Mouse (Mus musculus) CH12.LX (cell line): Measurements from ENCODE around the gene Mrps36. TPM values are rescaled to one million over a fixed set of nuclear protein-coding genes. Genes with fewer than 3 reads are reported as not detected.
"Not testable (repeated sequence)": the region's sequence is repeated elsewhere in the genome, so short reads cannot be mapped to it uniquely, and the experiment has no call there.

Source experiments
- DNase-seq: peaks from one replicate; pipeline ENCODE4 v3.0.0-alpha.2; 2013; ENCODE audit errors: extremely low read depth
- H3K27ac ChIP-seq: 2 replicates; pipeline ENCODE4 v1.5.1; 2012; ENCODE audit warnings: low read depth, mild to moderate bottlenecking, control low read depth, moderate library complexity; ENCODE audit not compliant: insufficient read depth
- H3K27me3 ChIP-seq: replicated peaks from 2 replicates; pipeline ENCODE3; 2012; ENCODE audit warnings: inconsistent platforms
- H3K36me3 ChIP-seq, 2 experiments: replicated peaks in 1 of 2; 2 replicates each; pipeline versions ENCODE3 to v1.6.1; 2012; ENCODE audit warnings: inconsistent platforms in 1 of 2, low read length in 1 of 2, mild to moderate bottlenecking in 1 of 2, mixed read lengths in 1 of 2, moderate library complexity in 1 of 2; ENCODE audit not compliant: control insufficient read depth in 1 of 2, insufficient read depth in 1 of 2
- H3K4me1 ChIP-seq, 2 experiments: 2 replicates each; pipeline ENCODE4 v1.6.1; 2012; ENCODE audit warnings: inconsistent platforms in 1 of 2, moderate library complexity in 1 of 2; ENCODE audit not compliant: insufficient read depth in 2 of 2, control insufficient read depth in 1 of 2
- H3K4me2 ChIP-seq: 2 replicates; pipeline ENCODE4 v1.6.1; 2012; ENCODE audit warnings: low read depth, mild to moderate bottlenecking, control low read depth; ENCODE audit not compliant: poor library complexity, insufficient read depth, severe bottlenecking
- H3K4me3 ChIP-seq, 3 experiments: fragments of 150-350 bp in 1 of 3; sonication (generic) in 1 of 3; replicated peaks in 1 of 3; 2 replicates each; pipeline versions ENCODE3 to v1.5.1; 2011 to 2012; ENCODE audit warnings: low read depth in 2 of 3, low read length in 2 of 3, mild to moderate bottlenecking in 2 of 3, moderate library complexity in 2 of 3, control low read depth in 1 of 3, improper control_type of control experiment in 1 of 3, inconsistent platforms in 1 of 3, mixed read lengths in 1 of 3; ENCODE audit not compliant: poor library complexity in 1 of 3
- H3K79me2 ChIP-seq: replicated peaks from 2 replicates; pipeline ENCODE4 v1.6.1; 2012; ENCODE audit warnings: mild to moderate bottlenecking, moderate library complexity; ENCODE audit not compliant: control insufficient read depth, poor library complexity, insufficient read depth, severe bottlenecking; ENCODE audit errors: extremely low read depth
- H3K9ac ChIP-seq: 2 replicates; pipeline ENCODE4 v1.6.1; 2012; ENCODE audit warnings: low read depth, mild to moderate bottlenecking, control low read depth, moderate library complexity; ENCODE audit not compliant: insufficient read depth
- H3K9me3 ChIP-seq: replicated peaks from 2 replicates; pipeline ENCODE3; 2012; ENCODE audit warnings: low read length, inconsistent platforms, mixed read lengths
- BHLHE40 ChIP-seq: IDR thresholded peaks from 2 replicates; pipeline ENCODE4 v1.6.1; 2011; ENCODE audit warnings: mild to moderate bottlenecking, low read depth, low read length, improper control_type of control experiment
- CHD1 ChIP-seq: IDR thresholded peaks from 2 replicates; pipeline ENCODE4 v1.6.1; 2012; ENCODE audit warnings: low read depth, low read length, improper control_type of control experiment, inconsistent platforms
- CTCF ChIP-seq, 2 experiments: IDR thresholded peaks in 1 of 2; conservative IDR thresholded peaks in 1 of 2; 2 replicates each; pipeline ENCODE4 v1.5.1; 2011 to 2012; ENCODE audit warnings: low read depth in 2 of 2, low read length in 2 of 2, improper control_type of control experiment in 1 of 2, inconsistent platforms in 1 of 2, mild to moderate bottlenecking in 1 of 2, moderate library complexity in 1 of 2
- EP300 ChIP-seq: IDR thresholded peaks from 2 replicates; pipeline ENCODE4 v1.6.1; 2011; ENCODE audit warnings: low read length, improper control_type of control experiment
- IRF4 ChIP-seq: IDR thresholded peaks from 2 replicates; pipeline ENCODE4 v1.6.1; 2014; ENCODE audit warnings: low read depth, mild to moderate bottlenecking, inconsistent platforms, low read length, improper control_type of control experiment
- JUN ChIP-seq: IDR thresholded peaks from 2 replicates; pipeline ENCODE4 v1.6.1; 2011; ENCODE audit warnings: low read depth, mild to moderate bottlenecking, low read length, improper control_type of control experiment, moderate library complexity; ENCODE audit not compliant: insufficient read depth
- MAFK ChIP-seq: IDR thresholded peaks from 2 replicates; pipeline ENCODE4 v1.6.1; 2011; ENCODE audit warnings: low read length, improper control_type of control experiment; ENCODE audit not compliant: insufficient replicate concordance
- MAX ChIP-seq: IDR thresholded peaks from 2 replicates; pipeline ENCODE4 v1.6.1; 2011; ENCODE audit warnings: low read length, improper control_type of control experiment
- MAZ ChIP-seq: IDR thresholded peaks from 2 replicates; pipeline ENCODE4 v1.6.1; 2012; ENCODE audit warnings: low read depth, mild to moderate bottlenecking, inconsistent platforms, low read length, improper control_type of control experiment, moderate library complexity
- MXI1 ChIP-seq: IDR thresholded peaks from 2 replicates; pipeline ENCODE4 v1.6.1; 2011; ENCODE audit warnings: mild to moderate bottlenecking, low read depth, low read length, improper control_type of control experiment
- POLR2A ChIP-seq: IDR thresholded peaks from 2 replicates; pipeline ENCODE4 v1.6.1; 2011; ENCODE audit warnings: low read depth, mild to moderate bottlenecking, improper control_type of control experiment, low read length
- POLR2AphosphoS2 ChIP-seq: IDR thresholded peaks from 2 replicates; pipeline ENCODE4 v1.6.1; 2011; ENCODE audit warnings: low read depth, low read length, improper control_type of control experiment
- SMC3 ChIP-seq: IDR thresholded peaks from 2 replicates; pipeline ENCODE4 v1.6.1; 2011; ENCODE audit warnings: low read depth, low read length, improper control_type of control experiment
- USF1 ChIP-seq: IDR thresholded peaks from 2 replicates; pipeline ENCODE4 v1.6.1; 2014; ENCODE audit warnings: low read depth, mild to moderate bottlenecking, inconsistent platforms, low read length, improper control_type of control experiment
- ZC3H11A ChIP-seq: IDR thresholded peaks from 2 replicates; pipeline ENCODE4 v1.6.1; 2012; ENCODE audit warnings: low read depth, mild to moderate bottlenecking, inconsistent platforms, low read length, improper control_type of control experiment
- ZKSCAN1 ChIP-seq: IDR thresholded peaks from 2 replicates; pipeline ENCODE4 v1.6.1; 2012; ENCODE audit warnings: low read depth, inconsistent platforms, low read length, improper control_type of control experiment, borderline replicate concordance
- dilution Hi-C: fragments of 300-500 bp; cut with MboI; formaldehyde crosslinking; loops from 2 replicates; pipeline ENCODE4 v1.14.3; 2020; ENCODE audit warnings: low sequenced_read_pairs; ENCODE audit not compliant: extremely low pct_unique_long_range_greater_than_20kb, extremely low pct_ligation_motif_present
- in situ Hi-C: fragments of 300-500 bp; cut with MboI; formaldehyde crosslinking; loops from 3 replicates; pipeline ENCODE4 v1.14.3; 2019; ENCODE audit warnings: low sequenced_read_pairs, low pct_ligation_motif_present, low pct_unique_long_range_greater_than_20kb, mixed read lengths
- polyA plus RNA-seq: library from polyadenylated mRNA; unstranded; fragments of >175 nt; gene quantifications from 2 replicates; pipeline ENCODE4 v1.2.1, GENCODE M21; 2012; ENCODE audit warnings: low read depth; ENCODE audit not compliant: insufficient read length
- total RNA-seq, 2 experiments: library from RNA; depleted of rRNA; stranded (reverse); fragments of 300-350 nt in 1 of 2; fragments of >200 nt in 1 of 2; gene quantifications; 2 replicates each; pipeline ENCODE4 v1.2.3; 2012 to 2014

Gene Mrps36
- total and polyA plus RNA-seq, 3 experiments, result 70.0 to 94.0 (median 89.3) TPM

GRCm38 (mm10) chr13:100728530-100728929 is 15.9 kb downstream of the Mrps36 start:
- H3K27ac ChIP-seq, H3K4me2 ChIP-seq: not testable (repeated sequence)

GRCm38 (mm10) chr13:100728086-100728485 is 16.4 kb downstream of the Mrps36 start:
- in situ Hi-C loops, result no loop called here
- no peak overlapping the region for H3K4me2 ChIP-seq
- peaks cover 52% of the 10 kb centered on the region for H3K79me2 ChIP-seq
- no peak overlapping the region for H3K9ac ChIP-seq
- peaks cover 0 to 14% of the 10 kb centered on the region in 2 experiments; a peak in 2 of 4 replicates for H3K4me1 ChIP-seq
- DNase-seq, result no peak
- H3K9me3 ChIP-seq, result no peaks in the 10 kb centered on the region
- TF ChIP-seq MAZ, result no peak
- no peak for TF ChIP-seq POLR2A
- TF ChIP-seq BHLHE40, result no peak
- TF ChIP-seq MXI1, result no peak
- no peak for TF ChIP-seq MAX
- no peak for TF ChIP-seq IRF4
- TF ChIP-seq MAFK, result no peak
- TF ChIP-seq SMC3, result no peak
- TF ChIP-seq POLR2AphosphoS2, result no peak
- no peak for TF ChIP-seq ZC3H11A
- no peak for TF ChIP-seq CHD1
- no peak overlapping the region for H3K4me3 ChIP-seq
- no peak overlapping the region for H3K27ac ChIP-seq
- peaks cover 15 to 42% of the 10 kb centered on the region in 2 experiments for H3K36me3 ChIP-seq
- dilution Hi-C loops, result no loop called here
- no peaks in the 10 kb centered on the region for H3K27me3 ChIP-seq

More at GRCm38 (mm10) chr13:100728530-100728929, 15.9 kb downstream of the Mrps36 start:
- H3K36me3 ChIP-seq, result peaks cover 15 to 37% of the 10 kb centered on the region in 2 experiments
- TF ChIP-seq CTCF (conservative IDR thresholded peaks at IDR 0.05 in 1 of 2, IDR thresholded peaks at IDR 0.05 in 1 of 2; ENCODE audit: low read depth in 2 of 2, low read length in 2 of 2), result 0 out of 4 replicates have a peak, but pooled peaks of 1 of the 2 experiments have one; percentile 2
- in situ Hi-C loops, H3K9ac ChIP-seq, H3K4me3 ChIP-seq, DNase-seq, H3K27me3 ChIP-seq, H3K9me3 ChIP-seq, dilution Hi-C loops: not testable (repeated sequence)
- H3K4me1 ChIP-seq, result peaks cover 0 to 14% of the 10 kb centered on the region in 2 experiments; a peak in 2 of 4 replicates
- peaks cover 48% of the 10 kb centered on the region for H3K79me2 ChIP-seq

- dilution Hi-C loops, result no loop called here
Observed at GRCm38 (mm10) chr13:100725194-100725593, 19.3 kb downstream of the Mrps36 start.

More at GRCm38 (mm10) chr13:100725194-100725593, 19.3 kb downstream of the Mrps36 start:
- TF ChIP-seq ZC3H11A, result no peak
- no peak for TF ChIP-seq JUN
- TF ChIP-seq EP300, result no peak
- TF ChIP-seq IRF4, result no peak
- TF ChIP-seq MAZ, result no peak
- no peak for TF ChIP-seq MXI1
- no peak for TF ChIP-seq ZKSCAN1
- TF ChIP-seq USF1, result no peak
- in situ Hi-C loops, result no loop called here
- Histone ChIP-seq H3K4me2 (no peak overlapping the region), H3K4me1 (peaks cover 0 to 14% of the 10 kb centered on the region in 2 experiments; a peak in 2 of 4 replicates), H3K27me3 (no peaks in the 10 kb centered on the region), H3K36me3 (peaks cover 26 to 64% of the 10 kb centered on the region in 2 experiments), H3K79me2 (peaks cover 53% of the 10 kb centered on the region), H3K9ac (no peak overlapping the region), H3K4me3 (no peak overlapping the region), H3K9me3 (no peaks in the 10 kb centered on the region), H3K27ac (no peak overlapping the region)
- no peak for DNase-seq
